8 mouse cellular contexts compared by ENCODE assay signal in the genomic region with DNA sequence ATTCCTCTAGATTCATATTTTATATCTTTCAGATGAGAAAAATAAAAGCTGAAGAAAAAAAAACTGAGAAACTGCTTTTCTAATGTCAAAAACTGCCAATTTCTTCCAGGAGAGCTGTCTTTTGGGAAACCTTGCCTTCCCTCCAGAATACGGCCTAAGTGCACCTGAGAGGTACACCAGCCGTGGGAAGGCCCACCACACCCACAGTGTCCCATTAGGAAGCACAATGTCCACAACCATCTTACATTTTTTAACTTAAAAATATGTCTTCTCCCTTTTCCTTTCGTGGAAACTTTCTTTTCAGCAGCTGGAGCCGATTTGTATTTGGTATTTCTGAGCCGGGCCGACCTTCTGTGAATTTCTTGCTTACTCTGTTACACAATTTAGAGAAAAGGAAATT. TPM values are rescaled to one million over a fixed set of nuclear protein-coding genes. Genes with fewer than 3 reads are reported as not detected.
A peak's percentile ranks its signal among the peaks of the same experiment; 100 is the strongest.
DNase-seq lines count a peak whose midpoint lies in the region; ATAC-seq and TF ChIP-seq lines count a peak whose summit lies in the region.

No protein-coding gene starts in this region.

- no peaks in the 10 kb centered on the region for H3K9me3 ChIP-seq in E14TG2a.4 (ENCODE audit: low read length)
- H3K9me3 ChIP-seq in forebrain, embryonic 16.5 days (ENCODE audit: control insufficient read depth, low read length) = no peaks in the 10 kb centered on the region
- H3K9me3 ChIP-seq in liver, embryonic 12.5 days (replicated peaks) = no peaks in the 10 kb centered on the region

- peak overlapping the region; percentile 98 for H3K4me3 ChIP-seq in E14TG2a.4 (replicated peaks; ENCODE audit: low read length)
- H3K4me3 ChIP-seq in forebrain, embryonic 16.5 days (replicated peaks; ENCODE audit: low read length) = peak overlapping the region; percentile 92
- H3K4me3 ChIP-seq in liver, embryonic 12.5 days = peak overlapping the region; percentile 98

- peak; percentile 9 for DNase-seq in cerebellum, adult 9-11 months
- no peak for DNase-seq in cerebellum, adult 18-20 months
- no peak for DNase-seq in yolk sac, embryonic 10.5 days (ENCODE audit: low spot score)
- no peak for DNase-seq in cerebellum, adult 8-10 months
- no peak for DNase-seq in adrenal gland, postnatal 36 days

- H3K27me3 ChIP-seq in E14TG2a.4 (ENCODE audit: insufficient read depth, low read length) = no peaks in the 10 kb centered on the region
- no peaks in the 10 kb centered on the region for H3K27me3 ChIP-seq in forebrain, embryonic 16.5 days (replicated peaks; ENCODE audit: control insufficient read depth, insufficient read depth, low read length)
- no peaks in the 10 kb centered on the region for H3K27me3 ChIP-seq in liver, embryonic 12.5 days (replicated peaks)

- no peak for TF ChIP-seq CTCF in E14TG2a.4 (conservative IDR thresholded peaks at IDR 0.05; ENCODE audit: low read length)

- peaks cover 15% of the 10 kb centered on the region for H3K4me1 ChIP-seq in E14TG2a.4 (replicated peaks; ENCODE audit: low read depth, low read length)
- H3K4me1 ChIP-seq in forebrain, embryonic 16.5 days (replicated peaks; ENCODE audit: control insufficient read depth, insufficient read depth, low read length) = peaks cover 10% of the 10 kb centered on the region
- peaks cover 30% of the 10 kb centered on the region for H3K4me1 ChIP-seq in liver, embryonic 12.5 days

- H3K4me2 ChIP-seq in forebrain, embryonic 16.5 days (ENCODE audit: low read length) = peak overlapping the region; percentile 62
- peak overlapping the region; percentile 75 for H3K4me2 ChIP-seq in liver, embryonic 12.5 days

- H3K36me3 ChIP-seq in E14TG2a.4 (ENCODE audit: insufficient read depth, low read length) = peaks cover 42% of the 10 kb centered on the region
- H3K36me3 ChIP-seq in forebrain, embryonic 16.5 days (ENCODE audit: control insufficient read depth, insufficient read depth) = peaks cover 4% of the 10 kb centered on the region; the same call in 1 of the 2 replicates
- H3K36me3 ChIP-seq in liver, embryonic 12.5 days = peaks cover 40% of the 10 kb centered on the region

- peak overlapping the region; percentile 46 for H3K9ac ChIP-seq in forebrain, embryonic 16.5 days (replicated peaks; ENCODE audit: low read depth, low read length)
- peak overlapping the region; percentile 95 for H3K9ac ChIP-seq in liver, embryonic 12.5 days

- ATAC-seq in forebrain, embryonic 16.5 days = no peak
- ATAC-seq in liver, embryonic 12.5 days = no peak

- H3K27ac ChIP-seq in forebrain, embryonic 16.5 days (ENCODE audit: low read length) = no peak overlapping the region
- H3K27ac ChIP-seq in liver, embryonic 12.5 days = peak overlapping the region; percentile 97; the same call in 1 of the 2 replicates

- 11% methylated on average over 6 of the region's 6 CpGs for WGBS in forebrain, embryonic 16.5 days
- WGBS in liver, embryonic 12.5 days (ENCODE audit: insufficient replicate concordance) = 33% methylated on average over 6 of the region's 6 CpGs

RNA-seq across cellular contexts. Expression of a gene that starts 4.4 kb away (rescaled TPM):
- not detected in 2 replicates for polyA plus RNA-seq in forebrain, embryonic 16.5 days (2015; fragmentation: Nextera tagmentation; extraction: Ambion mirVana)
- not detected in 2 replicates for polyA plus RNA-seq in liver, embryonic 12.5 days (2016; fragmentation: Nextera tagmentation; extraction: Ambion mirVana)
- total RNA-seq in adrenal gland, postnatal 36 days (2021) = not detected

RNA-seq across cellular contexts. Expression of a gene that starts 10.4 kb away (rescaled TPM):
- 56.9 and 57.3 TPM in 2 replicates for polyA plus RNA-seq in forebrain, embryonic 16.5 days (2015; fragmentation: Nextera tagmentation; extraction: Ambion mirVana)
- 43.2 TPM in 2 replicates for polyA plus RNA-seq in liver, embryonic 12.5 days (2016; fragmentation: Nextera tagmentation; extraction: Ambion mirVana)
- 100 to 1,000 TPM; 141 to 152 TPM for total RNA-seq in adrenal gland, postnatal 36 days (2021)

RNA-seq across cellular contexts. Expression of a gene that starts 50.2 kb away (rescaled TPM):
- 18.2 and 19.0 TPM in 2 replicates for polyA plus RNA-seq in forebrain, embryonic 16.5 days (2015; fragmentation: Nextera tagmentation; extraction: Ambion mirVana)
- polyA plus RNA-seq in liver, embryonic 12.5 days (2016; fragmentation: Nextera tagmentation; extraction: Ambion mirVana) = 8.4 and 9.0 TPM in 2 replicates
- total RNA-seq in adrenal gland, postnatal 36 days (2021) = 1 to 10 TPM; 8.1 to 9.4 TPM

RNA-seq across cellular contexts. Expression of a gene that starts 50.7 kb away (rescaled TPM):
- 24.8 and 27.3 TPM in 2 replicates for polyA plus RNA-seq in forebrain, embryonic 16.5 days (2015; fragmentation: Nextera tagmentation; extraction: Ambion mirVana)
- polyA plus RNA-seq in liver, embryonic 12.5 days (2016; fragmentation: Nextera tagmentation; extraction: Ambion mirVana) = 6.9 and 7.3 TPM in 2 replicates
- total RNA-seq in adrenal gland, postnatal 36 days (2021) = 10 to 100 TPM; 21.7 to 45.7 TPM
